8 mouse cellular contexts compared by ENCODE assay signal in genomic region chr8:110931176-110931939, GRCm38 (mm10). TPM values are rescaled to one million over a fixed set of nuclear protein-coding genes. Genes with fewer than 3 reads are reported as not detected.
DNase-seq lines count a peak whose midpoint lies in the region; ATAC-seq and TF ChIP-seq lines count a peak whose summit lies in the region.

No protein-coding gene starts in this region.

- peak overlapping the region; percentile 9; the same call in 1 of the 2 replicates for H3K27ac ChIP-seq in limb, embryonic 12.5 days
- H3K27ac ChIP-seq in limb, embryonic 10.5 days: no peak overlapping the region
- H3K27ac ChIP-seq in cerebellum, adult 2 months (ENCODE audit: insufficient read depth, low read length): peak overlapping the region; percentile 60
- H3K27ac ChIP-seq in hindbrain, embryonic 14.5 days: no peak overlapping the region
- H3K27ac ChIP-seq in forebrain, embryonic 14.5 days (ENCODE audit: low read depth, low read length): no peak overlapping the region

- no peak for TF ChIP-seq CTCF in cerebellum, adult 2 months (IDR thresholded peaks at IDR 0.05; ENCODE audit: borderline replicate concordance, insufficient read depth, low read depth, low read length)

- no peak overlapping the region for H3K9ac ChIP-seq in limb, embryonic 12.5 days (replicated peaks)
- no peak overlapping the region for H3K9ac ChIP-seq in hindbrain, embryonic 14.5 days
- H3K9ac ChIP-seq in forebrain, embryonic 14.5 days (ENCODE audit: low read length): no peak overlapping the region

- no peak for TF ChIP-seq POLR2A in cerebellum, adult 2 months (IDR thresholded peaks at IDR 0.05; ENCODE audit: borderline replicate concordance, insufficient read depth, low read length)

- no peak overlapping the region for H3K4me2 ChIP-seq in limb, embryonic 12.5 days
- H3K4me2 ChIP-seq in hindbrain, embryonic 14.5 days (replicated peaks): no peak overlapping the region
- no peak overlapping the region for H3K4me2 ChIP-seq in forebrain, embryonic 14.5 days (ENCODE audit: low read length)

- H3K4me3 ChIP-seq in limb, embryonic 12.5 days (replicated peaks): no peak overlapping the region
- no peak overlapping the region for H3K4me3 ChIP-seq in limb, embryonic 10.5 days
- H3K4me3 ChIP-seq in cerebellum, adult 2 months (replicated peaks; ENCODE audit: insufficient read depth, low read depth, low read length): no peak overlapping the region
- peak overlapping the region; percentile 89 for H3K4me3 ChIP-seq in megakaryocyte, embryonic 14.5 days (replicated peaks)
- H3K4me3 ChIP-seq in hindbrain, embryonic 14.5 days (replicated peaks; ENCODE audit: low read length): no peak overlapping the region
- no peak overlapping the region for H3K4me3 ChIP-seq in forebrain, embryonic 14.5 days (ENCODE audit: low read depth, low read length)

- peaks cover 12% of the 10 kb centered on the region for H3K4me1 ChIP-seq in limb, embryonic 12.5 days (replicated peaks)
- peaks cover 7% of the 10 kb centered on the region for H3K4me1 ChIP-seq in limb, embryonic 10.5 days
- H3K4me1 ChIP-seq in cerebellum, adult 2 months (ENCODE audit: control insufficient read depth, insufficient read depth, low read length): peaks cover 35% of the 10 kb centered on the region
- peaks cover 100% of the 10 kb centered on the region for H3K4me1 ChIP-seq in megakaryocyte, embryonic 14.5 days
- H3K4me1 ChIP-seq in hindbrain, embryonic 14.5 days (replicated peaks; ENCODE audit: control insufficient read depth, insufficient read depth, low read length): no peaks in the 10 kb centered on the region
- H3K4me1 ChIP-seq in forebrain, embryonic 14.5 days (ENCODE audit: control insufficient read depth, insufficient read depth, low read length): no peaks in the 10 kb centered on the region

- H3K27me3 ChIP-seq in limb, embryonic 12.5 days: no peaks in the 10 kb centered on the region
- H3K27me3 ChIP-seq in limb, embryonic 10.5 days (ENCODE audit: low read depth, poor library complexity, severe bottlenecking): no peaks in the 10 kb centered on the region
- no peaks in the 10 kb centered on the region for H3K27me3 ChIP-seq in cerebellum, adult 2 months (ENCODE audit: control insufficient read depth, insufficient read depth, low read length)
- no peaks in the 10 kb centered on the region for H3K27me3 ChIP-seq in megakaryocyte, embryonic 14.5 days (replicated peaks)
- H3K27me3 ChIP-seq in hindbrain, embryonic 14.5 days (ENCODE audit: control insufficient read depth, insufficient read depth, low read length): no peaks in the 10 kb centered on the region
- no peaks in the 10 kb centered on the region for H3K27me3 ChIP-seq in forebrain, embryonic 14.5 days (replicated peaks; ENCODE audit: control insufficient read depth, insufficient read depth, low read length)

- ATAC-seq in limb, embryonic 12.5 days (ENCODE audit: insufficient number of reproducible peaks, insufficient read depth, low FRiP score, low TSS enrichment, low read depth): no peak
- no peak for ATAC-seq in hindbrain, embryonic 14.5 days (ENCODE audit: low FRiP score)
- ATAC-seq in forebrain, embryonic 14.5 days: no peak

- no peaks in the 10 kb centered on the region for H3K9me3 ChIP-seq in limb, embryonic 12.5 days
- no peaks in the 10 kb centered on the region for H3K9me3 ChIP-seq in limb, embryonic 10.5 days (replicated peaks)
- H3K9me3 ChIP-seq in megakaryocyte, embryonic 14.5 days: no peaks in the 10 kb centered on the region
- H3K9me3 ChIP-seq in hindbrain, embryonic 14.5 days (ENCODE audit: control insufficient read depth, low read length): no peaks in the 10 kb centered on the region
- no peaks in the 10 kb centered on the region for H3K9me3 ChIP-seq in forebrain, embryonic 14.5 days (replicated peaks; ENCODE audit: control insufficient read depth, low read length)

- 82% methylated on average over 12 of the region's 12 CpGs for WGBS in limb, embryonic 12.5 days
- 82% methylated on average over 12 of the region's 12 CpGs for WGBS in limb, embryonic 10.5 days
- WGBS in cerebellum, adult 2 months: 17% methylated on average over 12 of the region's 12 CpGs
- WGBS in hindbrain, embryonic 14.5 days: 81% methylated on average over 12 of the region's 12 CpGs
- 79% methylated on average over 12 of the region's 12 CpGs for WGBS in forebrain, embryonic 14.5 days

- no peak for DNase-seq in limb, embryonic 10.5 days (ENCODE audit: low spot score)
- peak; percentile 78 to 90 for DNase-seq in cerebellum, adult 2 months
- DNase-seq in heart, adult 8-10 months (ENCODE audit: low spot score): peak; percentile 85
- DNase-seq in kidney, postnatal 14 days: peak; percentile 87
- no peak for DNase-seq in hindbrain, embryonic 14.5 days (ENCODE audit: low spot score)
- no peak for DNase-seq in forebrain, embryonic 14.5 days (ENCODE audit: low spot score)

- H3K36me3 ChIP-seq in limb, embryonic 12.5 days: peaks cover 30% of the 10 kb centered on the region
- H3K36me3 ChIP-seq in limb, embryonic 10.5 days: peaks cover 74% of the 10 kb centered on the region
- H3K36me3 ChIP-seq in megakaryocyte, embryonic 14.5 days (replicated peaks; ENCODE audit: low read length): peaks cover 53% of the 10 kb centered on the region
- H3K36me3 ChIP-seq in hindbrain, embryonic 14.5 days (replicated peaks; ENCODE audit: control insufficient read depth, insufficient read depth): peaks cover 4% of the 10 kb centered on the region; the same call in 1 of the 2 replicates
- H3K36me3 ChIP-seq in forebrain, embryonic 14.5 days (ENCODE audit: control insufficient read depth, insufficient read depth, low read length): no peaks in the 10 kb centered on the region

RNA-seq across cellular contexts. Expression of gene St3gal2, which starts 11.6 kb away (rescaled TPM):
- 41.6 and 44.2 TPM in 2 replicates for polyA plus RNA-seq in limb, embryonic 12.5 days (2016; fragmentation: Nextera tagmentation; extraction: Ambion mirVana)
- 42.2 and 42.7 TPM in 2 replicates for polyA plus RNA-seq in limb, embryonic 10.5 days (2016; fragmentation: Nextera tagmentation; extraction: Ambion mirVana)
- 81.1 and 88.6 TPM in 2 replicates for polyA plus RNA-seq in cerebellum, adult 2 months (2012; rRNA removed)
- 10 to 100 TPM; 21.3 to 25.4 (median 24.1) TPM for total RNA-seq in heart, adult 8-10 months (2022)
- polyA plus RNA-seq in megakaryocyte, embryonic 14.5 days (2012; ENCODE audit: insufficient read depth, low replicate concordance): 19.8 and 54.8 TPM in 2 replicates
- 17.6 and 18.3 TPM in 2 replicates for polyA plus RNA-seq in hindbrain, embryonic 14.5 days (2014; fragmentation: Nextera tagmentation; extraction: Ambion mirVana)
- 12.5 and 16.1 TPM in 2 replicates for polyA plus RNA-seq in forebrain, embryonic 14.5 days (2014; fragmentation: Nextera tagmentation; extraction: Ambion mirVana)

RNA-seq across cellular contexts. Expression of gene Fuk, which starts 29.1 kb away (rescaled TPM):
- polyA plus RNA-seq in limb, embryonic 12.5 days (2016; fragmentation: Nextera tagmentation; extraction: Ambion mirVana): 17.9 and 20.3 TPM in 2 replicates
- 15.9 and 17.8 TPM in 2 replicates for polyA plus RNA-seq in limb, embryonic 10.5 days (2016; fragmentation: Nextera tagmentation; extraction: Ambion mirVana)
- 27.1 and 31.0 TPM in 2 replicates for polyA plus RNA-seq in cerebellum, adult 2 months (2012; rRNA removed)
- total RNA-seq in heart, adult 8-10 months (2022): 1 to 10 TPM; 4.5 to 5.4 (median 4.6) TPM
- polyA plus RNA-seq in megakaryocyte, embryonic 14.5 days (2012; ENCODE audit: insufficient read depth, low replicate concordance): 1.6 and 3.3 TPM in 2 replicates
- polyA plus RNA-seq in hindbrain, embryonic 14.5 days (2014; fragmentation: Nextera tagmentation; extraction: Ambion mirVana): 5.0 and 5.8 TPM in 2 replicates
- polyA plus RNA-seq in forebrain, embryonic 14.5 days (2014; fragmentation: Nextera tagmentation; extraction: Ambion mirVana): 5.5 and 5.7 TPM in 2 replicates

Comparison
In these comparisons a context has a peak if more than half of its experiments do, and no peak if none do; other contexts are left out.
1. H3K27ac ChIP-seq: peak in limb, embryonic 12.5 days (single experiment) and cerebellum, adult 2 months (single experiment); none in limb, embryonic 10.5 days (single experiment), hindbrain, embryonic 14.5 days (single experiment) and forebrain, embryonic 14.5 days (single experiment).
2. DNase-seq: peak in cerebellum, adult 2 months (2 of 2), heart, adult 8-10 months (single experiment) and kidney, postnatal 14 days (single experiment); none in limb, embryonic 10.5 days (single experiment), hindbrain, embryonic 14.5 days (single experiment) and forebrain, embryonic 14.5 days (single experiment).